Mouse (Mus musculus): Measurements from ENCODE around the gene Zwilch. TPM values are rescaled to one million over a fixed set of nuclear protein-coding genes. Genes with fewer than 3 reads are reported as not detected.
"Not testable (repeated sequence)": the region's sequence is repeated elsewhere in the genome, so short reads cannot be mapped to it uniquely, and the experiment has no call there.

The Zwilch gene
- polyA plus RNA-seq, 1 experiment = 8.1 TPM

DNA sequence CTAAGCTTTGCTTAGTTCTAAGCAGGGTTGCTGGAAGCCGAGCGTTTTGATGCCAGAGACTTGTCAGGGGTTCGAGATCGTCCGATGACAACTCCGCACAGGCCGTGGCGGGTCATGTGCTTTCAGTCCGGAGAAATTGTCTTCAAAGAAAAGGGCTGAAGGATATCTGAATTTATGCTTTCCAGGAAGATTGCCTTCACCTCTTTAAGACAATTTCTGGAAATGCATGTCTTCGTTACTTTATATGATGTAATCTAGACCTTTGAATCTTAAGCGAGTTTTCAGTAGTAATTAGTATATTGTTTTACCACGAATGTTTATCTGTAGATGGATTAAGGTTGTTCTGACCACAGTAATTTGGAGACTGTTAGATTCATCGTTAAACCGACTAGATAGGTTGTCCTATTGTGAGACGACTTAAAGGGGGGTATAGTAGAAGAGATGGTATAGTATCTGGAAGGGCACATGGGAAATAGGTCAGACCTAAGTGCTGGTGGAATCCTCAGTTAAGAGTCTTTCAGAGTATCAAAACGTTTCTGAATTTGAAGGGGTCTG lies 839 bp upstream of the Zwilch start:
- H3K27ac ChIP-seq (ENCODE audit: control insufficient read depth, insufficient read depth, low read length) = no peak overlapping the region
- TF ChIP-seq POLR2A (IDR thresholded peaks at IDR 0.05; ENCODE audit: control insufficient read depth, extremely low read depth, insufficient read depth, low read length, poor library complexity) = no peak; the same call in 1 of the 2 replicates
- no peak for TF ChIP-seq CTCF (IDR thresholded peaks at IDR 0.05; ENCODE audit: borderline replicate concordance, control insufficient read depth, extremely low read depth, insufficient read depth, low read length, poor library complexity)
- H3K4me3 ChIP-seq (ENCODE audit: control insufficient read depth, insufficient read depth, low read length) = peak overlapping the region; percentile 83
- H3K4me1 ChIP-seq (replicated peaks; ENCODE audit: control insufficient read depth, insufficient read depth, low read length) = peaks cover 4% of the 10 kb centered on the region
- under 1% methylated on average over 16 of the region's 16 CpGs for WGBS
- H3K27me3 ChIP-seq (ENCODE audit: control insufficient read depth, insufficient read depth, low read length) = no peaks in the 10 kb centered on the region
- H3K36me3 ChIP-seq (ENCODE audit: control insufficient read depth, insufficient read depth, low read length) = peaks cover 35% of the 10 kb centered on the region
- no peak for DNase-seq

DNA sequence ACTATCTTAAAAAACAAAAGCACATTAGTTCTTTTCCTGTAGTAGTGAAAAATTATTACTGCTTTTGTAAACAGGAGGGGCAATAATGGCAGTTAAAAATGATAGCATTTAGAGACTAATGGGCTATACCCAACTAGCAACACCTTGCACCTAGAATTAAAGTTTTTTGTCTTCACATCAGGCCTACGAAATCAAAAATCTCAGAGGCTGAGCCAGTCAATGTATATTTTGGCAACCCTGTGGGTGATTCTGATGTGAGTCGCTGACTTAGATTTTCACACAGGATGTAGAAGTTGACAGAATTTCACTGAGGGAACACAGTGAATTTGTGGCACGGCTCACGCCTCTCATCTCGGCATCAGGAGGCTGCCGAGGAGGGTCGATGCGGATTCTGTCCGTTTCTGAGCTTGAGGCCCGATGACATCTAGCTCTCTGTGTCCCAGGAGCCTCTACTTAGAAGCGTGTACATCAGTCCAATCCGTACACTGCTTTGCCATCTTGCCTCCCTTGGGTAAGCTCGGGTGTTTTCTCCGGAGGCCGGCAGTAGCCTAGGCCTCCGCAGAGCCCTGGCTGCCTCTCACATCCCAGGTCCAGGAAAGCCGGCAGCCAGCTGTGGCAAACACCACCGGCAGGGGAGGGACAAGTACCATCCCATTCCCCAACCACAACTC lies 624 bp downstream of the Zwilch start:
- Histone ChIP-seq H3K27me3 (ENCODE audit: control insufficient read depth, insufficient read depth, low read length) (no peaks in the 10 kb centered on the region), H3K27ac (ENCODE audit: control insufficient read depth, insufficient read depth, low read length) (no peak overlapping the region), H3K4me1 (replicated peaks; ENCODE audit: control insufficient read depth, insufficient read depth, low read length) (peaks cover 4% of the 10 kb centered on the region), H3K36me3 (ENCODE audit: control insufficient read depth, insufficient read depth, low read length) (peaks cover 22% of the 10 kb centered on the region), H3K4me3 (ENCODE audit: control insufficient read depth, insufficient read depth, low read length) (peak overlapping the region; percentile 97)
- DNase-seq = no peak
- 5% methylated on average over 18 of the region's 18 CpGs for WGBS
- TF ChIP-seq POLR2A (IDR thresholded peaks at IDR 0.05; ENCODE audit: control insufficient read depth, extremely low read depth, insufficient read depth, low read length, poor library complexity) (no peak), CTCF (IDR thresholded peaks at IDR 0.05; ENCODE audit: borderline replicate concordance, control insufficient read depth, extremely low read depth, insufficient read depth, low read length, poor library complexity) (no peak)

DNA sequence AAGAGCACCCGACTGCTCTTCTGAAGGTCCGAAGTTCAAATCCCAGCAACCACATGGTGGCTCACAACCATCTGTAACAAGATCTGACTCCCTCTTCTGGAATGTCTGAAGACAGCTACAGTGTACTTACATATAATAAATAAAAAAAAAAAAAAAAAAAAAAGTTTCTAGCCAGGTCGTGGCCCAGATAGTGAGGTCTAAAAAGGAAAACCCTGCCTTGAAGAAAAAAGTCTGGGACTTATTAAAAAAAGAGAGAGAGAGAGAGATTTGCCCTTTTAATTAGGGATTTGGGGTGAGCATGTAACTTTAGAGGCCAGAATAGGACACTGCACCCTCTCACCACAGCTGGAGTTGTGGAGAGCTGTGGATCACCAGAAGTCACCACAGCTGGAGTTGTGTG lies 2.9 kb downstream of the Zwilch start:
- not testable (repeated sequence) for H3K4me3 ChIP-seq (ENCODE audit: control insufficient read depth, insufficient read depth, low read length); H3K4me1 ChIP-seq (replicated peaks; ENCODE audit: control insufficient read depth, insufficient read depth, low read length); DNase-seq; H3K36me3 ChIP-seq (ENCODE audit: control insufficient read depth, insufficient read depth, low read length); H3K27me3 ChIP-seq (ENCODE audit: control insufficient read depth, insufficient read depth, low read length); H3K27ac ChIP-seq (ENCODE audit: control insufficient read depth, insufficient read depth, low read length)
- WGBS = 91% methylated on average over 3 of the region's 3 CpGs

DNA sequence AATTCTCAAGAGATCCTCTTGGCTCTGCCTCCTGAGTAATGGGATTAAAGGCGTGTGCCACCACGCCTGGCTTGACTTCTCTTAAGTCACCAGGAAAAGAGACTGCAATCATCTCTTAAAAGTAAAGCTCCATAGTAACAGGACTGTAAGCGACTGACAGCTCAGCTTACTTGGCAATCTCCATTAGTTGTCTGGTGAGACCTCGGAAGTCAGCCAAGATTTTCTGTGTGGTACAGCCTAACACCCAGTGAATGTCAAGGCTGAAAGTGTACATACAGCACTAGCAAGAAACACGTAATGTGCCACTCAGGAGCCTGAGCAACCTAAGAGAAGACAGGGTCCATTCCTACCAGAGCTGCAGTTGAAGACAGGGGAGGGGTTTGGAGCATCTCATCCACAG lies 12.4 kb downstream of the Zwilch start:
- peaks cover 33% of the 10 kb centered on the region for H3K36me3 ChIP-seq (ENCODE audit: control insufficient read depth, insufficient read depth, low read length)
- no peak for DNase-seq
- 94% methylated on average over 5 of the region's 5 CpGs for WGBS
- TF ChIP-seq POLR2A (IDR thresholded peaks at IDR 0.05; ENCODE audit: control insufficient read depth, extremely low read depth, insufficient read depth, low read length, poor library complexity) (no peak), CTCF (IDR thresholded peaks at IDR 0.05; ENCODE audit: borderline replicate concordance, control insufficient read depth, extremely low read depth, insufficient read depth, low read length, poor library complexity) (no peak)
- no peak overlapping the region for H3K4me3 ChIP-seq (ENCODE audit: control insufficient read depth, insufficient read depth, low read length)
- H3K4me1 ChIP-seq (replicated peaks; ENCODE audit: control insufficient read depth, insufficient read depth, low read length) = no peaks in the 10 kb centered on the region
- H3K27me3 ChIP-seq (ENCODE audit: control insufficient read depth, insufficient read depth, low read length) = no peaks in the 10 kb centered on the region
- no peak overlapping the region for H3K27ac ChIP-seq (ENCODE audit: control insufficient read depth, insufficient read depth, low read length)

DNA sequence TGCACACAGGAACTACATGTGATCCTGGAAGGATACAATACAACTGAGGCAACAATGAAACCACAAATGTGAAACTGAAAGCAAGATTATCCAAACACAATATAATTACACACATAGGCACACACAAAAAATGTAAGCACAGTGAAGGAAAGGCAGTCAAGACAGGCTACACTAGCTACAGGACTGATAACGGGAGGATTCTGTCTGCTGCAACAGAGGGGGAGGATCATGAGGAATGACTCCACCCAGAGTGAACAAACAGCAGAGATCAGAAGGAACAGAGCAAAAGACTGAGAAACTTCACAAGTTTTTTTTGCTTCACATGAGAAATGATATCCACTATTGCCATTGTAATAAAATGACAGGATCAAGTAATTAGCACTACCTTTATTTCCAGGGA lies 16.3 kb downstream of the Zwilch start:
- WGBS = 96% methylated on average over 1 of the region's 1 CpGs
- no peaks in the 10 kb centered on the region for H3K4me1 ChIP-seq (replicated peaks; ENCODE audit: control insufficient read depth, insufficient read depth, low read length)
- no peak overlapping the region for H3K4me3 ChIP-seq (ENCODE audit: control insufficient read depth, insufficient read depth, low read length)
- TF ChIP-seq CTCF (IDR thresholded peaks at IDR 0.05; ENCODE audit: borderline replicate concordance, control insufficient read depth, extremely low read depth, insufficient read depth, low read length, poor library complexity) (no peak), POLR2A (IDR thresholded peaks at IDR 0.05; ENCODE audit: control insufficient read depth, extremely low read depth, insufficient read depth, low read length, poor library complexity) (no peak)
- no peak for DNase-seq
- no peaks in the 10 kb centered on the region for H3K27me3 ChIP-seq (ENCODE audit: control insufficient read depth, insufficient read depth, low read length)
- peaks cover 31% of the 10 kb centered on the region; the same call in 1 of the 2 replicates for H3K36me3 ChIP-seq (ENCODE audit: control insufficient read depth, insufficient read depth, low read length)
- H3K27ac ChIP-seq (ENCODE audit: control insufficient read depth, insufficient read depth, low read length) = no peak overlapping the region

DNA sequence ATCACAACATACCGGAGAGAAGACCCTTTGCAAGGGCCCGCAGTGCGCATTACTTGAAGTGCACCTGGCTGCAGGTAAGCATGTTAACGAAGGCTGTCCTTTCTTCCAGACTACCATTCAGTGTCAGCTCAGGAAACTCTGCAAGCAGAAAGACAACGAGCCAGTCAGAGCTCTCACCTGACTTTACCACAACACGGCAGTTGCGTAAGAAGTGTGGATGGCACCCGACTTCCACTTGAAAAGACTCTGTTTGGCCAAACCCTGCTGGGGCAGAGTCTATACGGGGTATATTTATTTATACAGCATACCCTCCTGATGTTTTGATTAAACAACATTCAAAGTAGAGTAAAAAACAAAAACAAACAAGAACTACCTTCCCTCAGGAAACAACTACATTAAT lies 33.0 kb downstream of the Zwilch start:
- no peaks in the 10 kb centered on the region for H3K4me1 ChIP-seq (replicated peaks; ENCODE audit: control insufficient read depth, insufficient read depth, low read length)
- H3K27me3 ChIP-seq (ENCODE audit: control insufficient read depth, insufficient read depth, low read length) = no peaks in the 10 kb centered on the region
- H3K36me3 ChIP-seq (ENCODE audit: control insufficient read depth, insufficient read depth, low read length) = 0 out of 2 replicates have a peak, but pooled peaks cover 4% of the 10 kb centered on the region
- no peak overlapping the region for H3K4me3 ChIP-seq (ENCODE audit: control insufficient read depth, insufficient read depth, low read length)
- DNase-seq = no peak
- H3K27ac ChIP-seq (ENCODE audit: control insufficient read depth, insufficient read depth, low read length) = no peak overlapping the region
- TF ChIP-seq POLR2A (IDR thresholded peaks at IDR 0.05; ENCODE audit: control insufficient read depth, extremely low read depth, insufficient read depth, low read length, poor library complexity) (no peak), CTCF (IDR thresholded peaks at IDR 0.05; ENCODE audit: borderline replicate concordance, control insufficient read depth, extremely low read depth, insufficient read depth, low read length, poor library complexity) (no peak)
- 63% methylated on average over 9 of the region's 9 CpGs for WGBS

DNA sequence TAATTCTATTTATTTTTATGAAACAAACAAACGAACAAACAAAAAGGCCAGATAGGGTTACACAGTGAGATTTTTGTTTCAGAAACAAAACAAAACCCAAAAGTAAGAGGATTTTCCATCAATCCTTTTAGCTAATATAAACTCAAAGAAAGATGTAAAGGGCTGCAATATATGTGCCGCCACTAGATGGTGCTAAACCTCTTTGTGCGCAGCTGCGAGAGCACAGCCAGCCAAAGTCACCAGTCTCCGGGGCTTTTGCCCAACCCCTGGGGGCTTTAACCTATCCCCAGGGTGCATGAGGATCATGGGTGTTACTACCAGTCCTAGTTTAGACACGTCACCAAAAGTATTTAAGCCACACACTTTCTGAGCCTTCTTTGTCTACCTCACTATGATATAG lies 34.0 kb downstream of the Zwilch start:
- not testable (repeated sequence) for H3K4me3 ChIP-seq (ENCODE audit: control insufficient read depth, insufficient read depth, low read length); H3K36me3 ChIP-seq (ENCODE audit: control insufficient read depth, insufficient read depth, low read length); H3K4me1 ChIP-seq (replicated peaks; ENCODE audit: control insufficient read depth, insufficient read depth, low read length); H3K27ac ChIP-seq (ENCODE audit: control insufficient read depth, insufficient read depth, low read length); H3K27me3 ChIP-seq (ENCODE audit: control insufficient read depth, insufficient read depth, low read length)
- WGBS = 10% methylated on average over 6 of the region's 6 CpGs
- DNase-seq = peak; percentile 45
- 0 out of 2 replicates have a peak, but pooled peaks have one; percentile 53 for TF ChIP-seq CTCF (IDR thresholded peaks at IDR 0.05; ENCODE audit: borderline replicate concordance, control insufficient read depth, extremely low read depth, insufficient read depth, low read length, poor library complexity)
